Mouse (Mus musculus): ENCODE measurements around the gene Aspg.
A peak's percentile ranks its signal among the peaks of the same experiment; 100 is the strongest.

The Aspg gene

GRCm38 (mm10) chr12:112112686-112113396 is 6.4 kb downstream of the Aspg start:
- no peak for DNase-seq (ENCODE audit: low spot score in 2 of 2)

GRCm38 (mm10) chr12:112113710-112114109 is 7.2 kb downstream of the Aspg start:
- peak; percentile 44 to 69 for DNase-seq (ENCODE audit: low spot score in 2 of 2)

- no peak for DNase-seq (ENCODE audit: low spot score in 2 of 2)
Measured at GRCm38 (mm10) chr12:112117006-112117405, 10.5 kb downstream of the Aspg start.

GRCm38 (mm10) chr12:112117649-112118048 is 11.2 kb downstream of the Aspg start:
- no peak for DNase-seq (ENCODE audit: low spot score in 2 of 2)

- no peak for DNase-seq (ENCODE audit: low spot score in 2 of 2)
Measured at GRCm38 (mm10) chr12:112121188-112121587, 14.7 kb downstream of the Aspg start.

- DNase-seq (ENCODE audit: low spot score in 2 of 2): no peak
Measured at GRCm38 (mm10) chr12:112125903-112126302, 19.4 kb downstream of the Aspg start.

- no peak for DNase-seq (ENCODE audit: low spot score in 2 of 2)
Measured at GRCm38 (mm10) chr12:112126931-112127635, 20.6 kb downstream of the Aspg start.

GRCm38 (mm10) chr12:112128526-112128925 is 22.0 kb downstream of the Aspg start:
- DNase-seq (ENCODE audit: low spot score in 2 of 2): no peak

- DNase-seq (ENCODE audit: low spot score in 2 of 2): no peak
Measured at GRCm38 (mm10) chr12:112129300-112129856, 22.9 kb downstream of the Aspg start.

GRCm38 (mm10) chr12:112130161-112130860 is 23.8 kb downstream of the Aspg start:
- DNase-seq (ENCODE audit: low spot score in 2 of 2): peak; percentile 22 to 35

- no peak for DNase-seq (ENCODE audit: low spot score in 2 of 2)
Measured at GRCm38 (mm10) chr12:112130957-112131356, 24.5 kb downstream of the Aspg start.

GRCm38 (mm10) chr12:112140231-112140630 is 33.8 kb downstream of the Aspg start:
- no peak for DNase-seq (ENCODE audit: low spot score in 2 of 2)

- DNase-seq (ENCODE audit: low spot score in 2 of 2): no peak
Measured at GRCm38 (mm10) chr12:112140745-112141144, 34.3 kb downstream of the Aspg start.

GRCm38 (mm10) chr12:112141300-112141699 is 34.8 kb downstream of the Aspg start:
- no peak for DNase-seq (ENCODE audit: low spot score in 2 of 2)

- no peak for DNase-seq (ENCODE audit: low spot score in 2 of 2)
Measured at GRCm38 (mm10) chr12:112143116-112143832, 36.8 kb downstream of the Aspg start.

GRCm38 (mm10) chr12:112143833-112144201 is 37.3 kb downstream of the Aspg start:
- no peak for DNase-seq (ENCODE audit: low spot score in 2 of 2)

- no peak for DNase-seq (ENCODE audit: low spot score in 2 of 2)
Measured at GRCm38 (mm10) chr12:112144377-112145115, 38.1 kb downstream of the Aspg start.

- DNase-seq (ENCODE audit: low spot score in 2 of 2): peak; percentile 25 to 62
Measured at GRCm38 (mm10) chr12:112145211-112145874, 38.9 kb downstream of the Aspg start.

GRCm38 (mm10) chr12:112145875-112146651 is 39.6 kb downstream of the Aspg start, which contains the start of gene Kif26a:
Gene Kif26a, plus strand, starts transcription at chr12:112146208.
- DNase-seq (ENCODE audit: low spot score in 2 of 2): no peak

- no peak for DNase-seq (ENCODE audit: low spot score in 2 of 2)
Measured at GRCm38 (mm10) chr12:112147365-112147764, 40.9 kb downstream of the Aspg start.

Data from spleen, postnatal 14 days (tissue).